Mouse (Mus musculus): Measurements from ENCODE around the gene Dgcr6. TPM values are rescaled to one million over a fixed set of nuclear protein-coding genes. Genes with fewer than 3 reads are reported as not detected.

Gene Dgcr6
- polyA plus RNA-seq (2012; rRNA removed) = 111 and 117 TPM in 2 replicates

GRCm38 (mm10) chr16:18052731-18053202, at the start of gene Dgcr6:
TSS of gene Dgcr6 (plus strand) at chr16:18052860.

Other genes with a start within 250 kb of the Dgcr6 start
- gene B830017H08Rik, start 219.7 kb upstream of the Dgcr6 start, polyA plus RNA-seq (2012; rRNA removed) = 6.2 and 6.7 TPM in 2 replicates
- 12.7 TPM in 2 replicates for gene Car15, start 214.5 kb upstream of the Dgcr6 start, polyA plus RNA-seq (2012; rRNA removed)
- 2.6 and 2.9 TPM in 2 replicates for gene Gm20518, start 161.2 kb upstream of the Dgcr6 start, polyA plus RNA-seq (2012; rRNA removed)
- 0.03 TPM in 2 replicates for gene Tssk1, start 158.6 kb upstream of the Dgcr6 start, polyA plus RNA-seq (2012; rRNA removed)
- 101 and 111 TPM in 2 replicates for gene Dgcr2, start 154.3 kb upstream of the Dgcr6 start, polyA plus RNA-seq (2012; rRNA removed)
- gene Tssk2, start 154.2 kb upstream of the Dgcr6 start, polyA plus RNA-seq (2012; rRNA removed) = not detected in 2 replicates
- gene Ess2, start 141.5 kb upstream of the Dgcr6 start, polyA plus RNA-seq (2012; rRNA removed) = 46.0 and 47.1 TPM in 2 replicates
- gene Gsc2, start 137.8 kb upstream of the Dgcr6 start, polyA plus RNA-seq (2012; rRNA removed) = 0.17 and 0.47 TPM in 2 replicates
- gene Slc25a1, start 124.6 kb upstream of the Dgcr6 start, polyA plus RNA-seq (2012; rRNA removed) = 99.6 and 111 TPM in 2 replicates
- not detected in 2 replicates for gene Vpreb2, start 72.4 kb upstream of the Dgcr6 start, polyA plus RNA-seq (2012; rRNA removed)
- gene Prodh, start 37.3 kb downstream of the Dgcr6 start, polyA plus RNA-seq (2012; rRNA removed) = 6.3 and 8.4 TPM in 2 replicates
- 68.5 and 70.7 TPM in 2 replicates for gene Rtn4r, start 74.8 kb downstream of the Dgcr6 start, polyA plus RNA-seq (2012; rRNA removed)
- not detected in 2 replicates for gene Ccdc188, start 165.0 kb downstream of the Dgcr6 start, polyA plus RNA-seq (2012; rRNA removed)
- 52.0 and 62.2 TPM in 2 replicates for gene Zdhhc8, start 182.3 kb downstream of the Dgcr6 start, polyA plus RNA-seq (2012; rRNA removed)
- gene Trmt2a, start 195.8 kb downstream of the Dgcr6 start, polyA plus RNA-seq (2012; rRNA removed) = 92.8 and 93.7 TPM in 2 replicates
- 176 and 186 TPM in 2 replicates for gene Ranbp1, start 195.9 kb downstream of the Dgcr6 start, polyA plus RNA-seq (2012; rRNA removed)
- 0.15 TPM in 1 of 2 replicates, not detected in the other for gene Gm49776, start 205.5 kb downstream of the Dgcr6 start, polyA plus RNA-seq (2012; rRNA removed)
- 66.9 and 70.9 TPM in 2 replicates for gene Dgcr8, start 236.4 kb downstream of the Dgcr6 start, polyA plus RNA-seq (2012; rRNA removed)

Measured in central nervous system, embryonic 18 days (tissue).